Comparison of ENCODE assay signal across 15 mouse cellular contexts in genomic region chr7:119739798-119740468, GRCm38 (mm10). TPM values are rescaled to one million over a fixed set of nuclear protein-coding genes. Genes with fewer than 3 reads are reported as not detected.
A peak's percentile ranks its signal among the peaks of the same experiment; 100 is the strongest.
DNase-seq lines count a peak whose midpoint lies in the region; ATAC-seq and TF ChIP-seq lines count a peak whose summit lies in the region.
"Not testable (repeated sequence)": the region's sequence is repeated elsewhere in the genome, so short reads cannot be mapped to it uniquely, and the experiment has no call there.
"Had no signal": no experiment of that assay in that cellular context is flagged by ENCODE, and none has a peak within 500 bp of the region (broad histone marks: within the 10 kb centered on the region; RNA-seq: fewer than 3 reads in every experiment).

No protein-coding gene starts in this region.

- TF ChIP-seq POLR2A in limb, embryonic 14.5 days (IDR thresholded peaks at IDR 0.05; ENCODE audit: borderline replicate concordance, extremely low read depth, insufficient read depth, insufficient read length): not testable (repeated sequence)

- not testable (repeated sequence) for H3K4me1 ChIP-seq in forebrain, embryonic 12.5 days; heart, embryonic 14.5 days (ENCODE audit: control insufficient read depth in 2 of 2, insufficient read depth in 2 of 2, low read length in 2 of 2); intestine, embryonic 15.5 days (replicated peaks); limb, embryonic 14.5 days (ENCODE audit: control insufficient read depth, insufficient read depth, low read length); neural tube, embryonic 12.5 days

- peak; percentile 14 for DNase-seq in embryo, embryonic 10.5 days (ENCODE audit: low spot score)
- DNase-seq in limb, embryonic 14.5 days (ENCODE audit: low spot score): not testable (repeated sequence)
- DNase-seq in thymus, postnatal 4 days: peak; percentile 18

- H3K9ac ChIP-seq in forebrain, embryonic 12.5 days: peak overlapping the region; percentile 44; the same call in 1 of the 2 replicates
- H3K9ac ChIP-seq in heart, embryonic 14.5 days (ENCODE audit: low read length); intestine, embryonic 15.5 days: not testable (repeated sequence)
- H3K9ac ChIP-seq in limb, embryonic 14.5 days (ENCODE audit: low read depth, low read length, severe bottlenecking): peak overlapping the region; percentile 45
- H3K9ac ChIP-seq in neural tube, embryonic 12.5 days: peak overlapping the region; percentile 33; the same call in 1 of the 2 replicates

- ATAC-seq in forebrain, embryonic 12.5 days (ENCODE audit: low FRiP score): peak; percentile 67
- ATAC-seq in heart, embryonic 14.5 days (ENCODE audit: insufficient number of reproducible peaks, insufficient read depth, low FRiP score, low read depth): not testable (repeated sequence)
- ATAC-seq in intestine, embryonic 15.5 days: peak; percentile 56; the same call in 1 of the 2 replicates
- ATAC-seq in limb, embryonic 14.5 days (ENCODE audit: low FRiP score, low read depth): peak; percentile 68; the same call in 1 of the 2 replicates
- ATAC-seq in megakaryocyte, adult 5-6 weeks (ENCODE audit: poor library complexity, severe bottlenecking): peak; percentile 90
- peak; percentile 86 for ATAC-seq in neural tube, embryonic 12.5 days (ENCODE audit: low FRiP score, low read depth)

- not testable (repeated sequence) for H3K9me3 ChIP-seq in forebrain, embryonic 12.5 days; heart, embryonic 14.5 days (ENCODE audit: control insufficient read depth, low read length); intestine, embryonic 15.5 days; limb, embryonic 14.5 days (ENCODE audit: control insufficient read depth, low read length); neural tube, embryonic 12.5 days

- not testable (repeated sequence) for H3K27me3 ChIP-seq in forebrain, embryonic 12.5 days; heart, embryonic 14.5 days (ENCODE audit: control insufficient read depth, insufficient read depth, low read length); intestine, embryonic 15.5 days (replicated peaks); limb, embryonic 14.5 days (ENCODE audit: control insufficient read depth, insufficient read depth, low read length); neural tube, embryonic 12.5 days (replicated peaks)

- H3K27ac ChIP-seq in forebrain, embryonic 12.5 days; heart, embryonic 14.5 days (replicated peaks in 1 of 2; ENCODE audit: control insufficient read depth in 1 of 2, insufficient read depth in 1 of 2, low read depth in 2 of 2, low read length in 2 of 2); intestine, embryonic 15.5 days; limb, embryonic 14.5 days (replicated peaks; ENCODE audit: low read depth, low read length); neural tube, embryonic 12.5 days: not testable (repeated sequence)

- H3K36me3 ChIP-seq in forebrain, embryonic 12.5 days (replicated peaks); heart, embryonic 14.5 days (ENCODE audit: control insufficient read depth, insufficient read depth, low read length); intestine, embryonic 15.5 days; limb, embryonic 14.5 days (ENCODE audit: control insufficient read depth, insufficient read depth, low read length); neural tube, embryonic 12.5 days: not testable (repeated sequence)

- H3K4me2 ChIP-seq in forebrain, embryonic 12.5 days: peak overlapping the region; percentile 50
- H3K4me2 ChIP-seq in heart, embryonic 14.5 days (ENCODE audit: low read length): peak overlapping the region; percentile 61
- H3K4me2 ChIP-seq in intestine, embryonic 15.5 days (replicated peaks): peak overlapping the region; percentile 53
- peak overlapping the region; percentile 43 for H3K4me2 ChIP-seq in limb, embryonic 14.5 days (replicated peaks; ENCODE audit: low read depth, low read length, severe bottlenecking)
- H3K4me2 ChIP-seq in neural tube, embryonic 12.5 days (replicated peaks): peak overlapping the region; percentile 56

- H3K4me3 ChIP-seq in forebrain, embryonic 12.5 days (replicated peaks): peak overlapping the region; percentile 40
- H3K4me3 ChIP-seq in heart, embryonic 14.5 days (ENCODE audit: control insufficient read depth in 1 of 2, insufficient read depth in 1 of 2, low read depth in 1 of 2, low read length in 2 of 2): peak overlapping the region; percentile 34 to 39
- peak overlapping the region; percentile 33 for H3K4me3 ChIP-seq in intestine, embryonic 15.5 days (replicated peaks)
- peak overlapping the region; percentile 32 for H3K4me3 ChIP-seq in limb, embryonic 14.5 days (replicated peaks; ENCODE audit: low read length)
- peak overlapping the region; percentile 33 for H3K4me3 ChIP-seq in neural tube, embryonic 12.5 days

- 4% methylated on average over 33 of the region's 44 CpGs for WGBS in forebrain, embryonic 12.5 days
- WGBS in heart, embryonic 14.5 days: 2% methylated on average over 24 of the region's 44 CpGs
- under 1% methylated on average over 31 of the region's 44 CpGs for WGBS in intestine, embryonic 15.5 days
- WGBS in limb, embryonic 14.5 days: under 1% methylated on average over 15 of the region's 44 CpGs
- WGBS in neural tube, embryonic 12.5 days: 3% methylated on average over 34 of the region's 44 CpGs

RNA-seq across cellular contexts. Expression of gene Thumpd1, which starts 19.3 kb away (rescaled TPM):
- polyA plus RNA-seq in forebrain, embryonic 12.5 days (2016; fragmentation: Nextera tagmentation; extraction: Ambion mirVana): 89.6 and 94.4 TPM in 2 replicates
- polyA plus RNA-seq in heart, embryonic 14.5 days (2014; fragmentation: Nextera tagmentation; extraction: Ambion mirVana): 51.6 and 55.9 TPM in 2 replicates
- 61.9 and 62.9 TPM in 2 replicates for polyA plus RNA-seq in intestine, embryonic 15.5 days (2015; fragmentation: Nextera tagmentation; extraction: Ambion mirVana)
- polyA plus RNA-seq in limb, embryonic 14.5 days (2012; rRNA removed): 38.9 and 43.6 TPM in 2 replicates
- polyA plus RNA-seq in limb, embryonic 14.5 days (2014; fragmentation: Nextera tagmentation; extraction: Ambion mirVana): 76.5 and 81.3 TPM in 2 replicates
- total RNA-seq in megakaryocyte, adult 5-6 weeks (2015): 12.7 and 15.1 TPM in 2 replicates
- total RNA-seq in megakaryocyte, adult 5-6 weeks (2017): 36.2 and 38.1 TPM in 2 replicates
- polyA plus RNA-seq in neural tube, embryonic 12.5 days (2016; fragmentation: Nextera tagmentation; extraction: Ambion mirVana): 81.3 and 86.5 TPM in 2 replicates

RNA-seq across cellular contexts. Expression of gene Acsm3, which starts 20.8 kb away (rescaled TPM):
- 0.15 and 0.22 TPM in 2 replicates for polyA plus RNA-seq in forebrain, embryonic 12.5 days (2016; fragmentation: Nextera tagmentation; extraction: Ambion mirVana)
- polyA plus RNA-seq in heart, embryonic 14.5 days (2014; fragmentation: Nextera tagmentation; extraction: Ambion mirVana): 0.15 TPM in 1 of 2 replicates, not detected in the other
- polyA plus RNA-seq in intestine, embryonic 15.5 days (2015; fragmentation: Nextera tagmentation; extraction: Ambion mirVana): 9.1 and 9.2 TPM in 2 replicates
- 1.1 and 1.6 TPM in 2 replicates for polyA plus RNA-seq in limb, embryonic 14.5 days (2012; rRNA removed)
- 0.28 and 0.32 TPM in 2 replicates for polyA plus RNA-seq in limb, embryonic 14.5 days (2014; fragmentation: Nextera tagmentation; extraction: Ambion mirVana)
- not detected in 2 replicates for total RNA-seq in megakaryocyte, adult 5-6 weeks (2015)
- 0.20 TPM in 1 of 2 replicates, not detected in the other for total RNA-seq in megakaryocyte, adult 5-6 weeks (2017)
- 0.09 and 0.16 TPM in 2 replicates for polyA plus RNA-seq in neural tube, embryonic 12.5 days (2016; fragmentation: Nextera tagmentation; extraction: Ambion mirVana)
- total RNA-seq: layer of hippocampus, adult 18-20 months; left cerebral cortex, postnatal 14 days had no signal
- polyA plus RNA-seq: inflammation-experienced regulatory T-cells, adult 6 months; macrophage had no signal

RNA-seq across cellular contexts. Expression of gene Acsm4, which starts 50.1 kb away (rescaled TPM):
- polyA plus RNA-seq in forebrain, embryonic 12.5 days (2016; fragmentation: Nextera tagmentation; extraction: Ambion mirVana): 5.5 and 10.6 TPM in 2 replicates
- polyA plus RNA-seq in heart, embryonic 14.5 days (2014; fragmentation: Nextera tagmentation; extraction: Ambion mirVana): not detected in 2 replicates
- not detected in 2 replicates for polyA plus RNA-seq in intestine, embryonic 15.5 days (2015; fragmentation: Nextera tagmentation; extraction: Ambion mirVana)
- not detected in 2 replicates for polyA plus RNA-seq in limb, embryonic 14.5 days (2012; rRNA removed)
- not detected in 2 replicates for polyA plus RNA-seq in limb, embryonic 14.5 days (2014; fragmentation: Nextera tagmentation; extraction: Ambion mirVana)
- total RNA-seq in megakaryocyte, adult 5-6 weeks (2015): not detected in 2 replicates
- not detected in 2 replicates for total RNA-seq in megakaryocyte, adult 5-6 weeks (2017)
- polyA plus RNA-seq in neural tube, embryonic 12.5 days (2016; fragmentation: Nextera tagmentation; extraction: Ambion mirVana): not detected in 2 replicates
- total RNA-seq: layer of hippocampus, adult 18-20 months; left cerebral cortex, postnatal 14 days had no signal
- polyA plus RNA-seq: C2C12; gonadal fat pad, adult 2 months; inflammation-experienced regulatory T-cells, adult 6 months; macrophage; small intestine, adult 2 months had no signal

RNA-seq across cellular contexts. Expression of gene Rexo5, which starts 53.9 kb away (rescaled TPM):
- 21.9 and 30.7 TPM in 2 replicates for polyA plus RNA-seq in forebrain, embryonic 12.5 days (2016; fragmentation: Nextera tagmentation; extraction: Ambion mirVana)
- polyA plus RNA-seq in heart, embryonic 14.5 days (2014; fragmentation: Nextera tagmentation; extraction: Ambion mirVana): 13.7 and 16.4 TPM in 2 replicates
- 17.7 and 19.6 TPM in 2 replicates for polyA plus RNA-seq in intestine, embryonic 15.5 days (2015; fragmentation: Nextera tagmentation; extraction: Ambion mirVana)
- polyA plus RNA-seq in limb, embryonic 14.5 days (2012; rRNA removed): 33.1 and 44.4 TPM in 2 replicates
- polyA plus RNA-seq in limb, embryonic 14.5 days (2014; fragmentation: Nextera tagmentation; extraction: Ambion mirVana): 19.5 and 21.2 TPM in 2 replicates
- 23.1 and 31.6 TPM in 2 replicates for total RNA-seq in megakaryocyte, adult 5-6 weeks (2015)
- total RNA-seq in megakaryocyte, adult 5-6 weeks (2017): 24.5 and 38.9 TPM in 2 replicates
- polyA plus RNA-seq in neural tube, embryonic 12.5 days (2016; fragmentation: Nextera tagmentation; extraction: Ambion mirVana): 16.0 TPM in 2 replicates

RNA-seq across cellular contexts. Expression of gene Eri2, which starts 53.9 kb away (rescaled TPM):
- polyA plus RNA-seq in forebrain, embryonic 12.5 days (2016; fragmentation: Nextera tagmentation; extraction: Ambion mirVana): 36.5 and 38.7 TPM in 2 replicates
- 14.4 and 15.0 TPM in 2 replicates for polyA plus RNA-seq in heart, embryonic 14.5 days (2014; fragmentation: Nextera tagmentation; extraction: Ambion mirVana)
- polyA plus RNA-seq in intestine, embryonic 15.5 days (2015; fragmentation: Nextera tagmentation; extraction: Ambion mirVana): 16.0 and 18.8 TPM in 2 replicates
- polyA plus RNA-seq in limb, embryonic 14.5 days (2012; rRNA removed): 14.0 TPM in 2 replicates
- polyA plus RNA-seq in limb, embryonic 14.5 days (2014; fragmentation: Nextera tagmentation; extraction: Ambion mirVana): 21.5 and 25.7 TPM in 2 replicates
- total RNA-seq in megakaryocyte, adult 5-6 weeks (2015): 17.0 and 18.0 TPM in 2 replicates
- total RNA-seq in megakaryocyte, adult 5-6 weeks (2017): 7.6 and 10.2 TPM in 2 replicates
- 26.2 and 27.9 TPM in 2 replicates for polyA plus RNA-seq in neural tube, embryonic 12.5 days (2016; fragmentation: Nextera tagmentation; extraction: Ambion mirVana)
